Mouse (Mus musculus): Measurements from ENCODE around the gene Ppp3r2. TPM values are rescaled to one million over a fixed set of nuclear protein-coding genes. Genes with fewer than 3 reads are reported as not detected.

Gene Ppp3r2
- polyA plus RNA-seq (2015; fragmentation: Nextera tagmentation; extraction: Ambion mirVana): 0.08 TPM in 1 of 2 replicates, not detected in the other

- Histone ChIP-seq H3K9ac (ENCODE audit: low read length) (no peak within 1 kb of the TSS), H3K9me3 (replicated peaks; ENCODE audit: control insufficient read depth, low read length) (no peaks in the 10 kb centered on the region), H3K4me3 (replicated peaks; ENCODE audit: low read length) (no peak within 1 kb of the TSS), H3K27ac (ENCODE audit: low read length) (no peak within 1 kb of the TSS), H3K36me3 (ENCODE audit: control insufficient read depth, insufficient read depth, low read length) (no peaks in the 10 kb centered on the region), H3K27me3 (ENCODE audit: control insufficient read depth, insufficient read depth, low read length) (no peaks in the 10 kb centered on the region), H3K4me2 (ENCODE audit: low read depth, low read length) (no peak within 1 kb of the TSS), H3K4me1 (ENCODE audit: control insufficient read depth, insufficient read depth, low read length) (no peaks in the 10 kb centered on the region)
- WGBS: 88% methylated on average over 13 of the region's 13 CpGs
- ATAC-seq (ENCODE audit: insufficient read depth, low FRiP score): no peak
These were observed at the start of gene Ppp3r2 for GRCm38 (mm10) chr4:49681812-49682211. TSS of gene Ppp3r2 (minus strand) at chr4:49682024.

DNA sequence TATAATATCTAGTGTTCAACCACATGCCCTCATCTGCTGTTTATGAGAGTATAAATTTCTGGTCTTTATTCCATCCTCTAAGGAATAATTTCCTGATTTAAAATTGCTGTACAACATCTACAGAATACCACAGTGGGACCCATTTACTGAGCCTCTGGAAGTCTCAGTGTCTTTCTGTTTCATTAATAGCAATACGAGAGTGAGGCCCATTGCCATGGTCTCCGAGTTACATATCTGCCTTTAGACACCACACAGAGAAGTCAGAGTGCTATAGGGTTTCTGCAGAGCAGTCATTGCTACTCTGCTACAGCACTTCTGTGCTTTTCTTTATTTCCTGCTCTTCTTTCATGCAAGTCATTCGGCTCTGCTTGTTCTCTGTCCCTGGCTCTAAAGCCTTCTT, 47.5 kb upstream of the Ppp3r2 start:
- Histone ChIP-seq H3K9me3 (replicated peaks; ENCODE audit: control insufficient read depth, low read length) (no peaks in the 10 kb centered on the region), H3K4me3 (replicated peaks; ENCODE audit: low read length) (no peak overlapping the region), H3K27ac (ENCODE audit: low read length) (no peak overlapping the region; the same call in 1 of the 2 replicates), H3K4me2 (ENCODE audit: low read depth, low read length) (no peak overlapping the region), H3K4me1 (ENCODE audit: control insufficient read depth, insufficient read depth, low read length) (no peaks in the 10 kb centered on the region), H3K36me3 (ENCODE audit: control insufficient read depth, insufficient read depth, low read length) (no peaks in the 10 kb centered on the region), H3K27me3 (ENCODE audit: control insufficient read depth, insufficient read depth, low read length) (no peaks in the 10 kb centered on the region), H3K9ac (ENCODE audit: low read length) (no peak overlapping the region)
- WGBS: 62% methylated on average over 3 of the region's 3 CpGs
- ATAC-seq (ENCODE audit: insufficient read depth, low FRiP score): no peak

DNA sequence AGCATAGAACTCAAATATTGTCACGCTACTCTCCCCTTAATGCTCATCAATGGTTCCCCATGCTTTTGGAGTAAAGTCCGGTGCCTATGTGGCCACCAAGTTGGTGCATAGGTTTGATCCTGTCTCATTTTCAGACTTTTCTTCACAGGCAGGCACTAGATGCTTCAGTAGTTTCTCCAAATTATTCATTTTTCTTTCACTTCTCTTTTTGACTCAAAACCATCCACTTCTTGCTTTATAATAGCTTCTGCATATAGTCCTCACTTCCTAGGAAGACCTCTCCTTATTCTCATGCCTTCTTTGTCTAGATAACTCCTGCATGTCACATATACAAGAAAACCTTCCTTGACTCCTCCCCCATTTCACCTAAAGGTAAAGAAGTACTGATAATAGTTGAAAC, 42.1 kb upstream of the Ppp3r2 start:
- ATAC-seq (ENCODE audit: insufficient read depth, low FRiP score): no peak
- H3K4me2 ChIP-seq (ENCODE audit: low read depth, low read length): no peak overlapping the region
- no peaks in the 10 kb centered on the region for H3K36me3 ChIP-seq (ENCODE audit: control insufficient read depth, insufficient read depth, low read length)
- H3K9me3 ChIP-seq (replicated peaks; ENCODE audit: control insufficient read depth, low read length): no peaks in the 10 kb centered on the region
- H3K27ac ChIP-seq (ENCODE audit: low read length): no peak overlapping the region
- H3K9ac ChIP-seq (ENCODE audit: low read length): no peak overlapping the region
- WGBS: 96% methylated on average over 2 of the region's 2 CpGs
- H3K27me3 ChIP-seq (ENCODE audit: control insufficient read depth, insufficient read depth, low read length): no peaks in the 10 kb centered on the region
- H3K4me1 ChIP-seq (ENCODE audit: control insufficient read depth, insufficient read depth, low read length): no peaks in the 10 kb centered on the region
- no peak overlapping the region for H3K4me3 ChIP-seq (replicated peaks; ENCODE audit: low read length)

- H3K9ac ChIP-seq (ENCODE audit: low read length): no peak overlapping the region
- H3K27me3 ChIP-seq (ENCODE audit: control insufficient read depth, insufficient read depth, low read length): no peaks in the 10 kb centered on the region
- no peaks in the 10 kb centered on the region for H3K4me1 ChIP-seq (ENCODE audit: control insufficient read depth, insufficient read depth, low read length)
- H3K36me3 ChIP-seq (ENCODE audit: control insufficient read depth, insufficient read depth, low read length): no peaks in the 10 kb centered on the region
- no peak overlapping the region for H3K27ac ChIP-seq (ENCODE audit: low read length)
- peak; percentile 53 for ATAC-seq (ENCODE audit: insufficient read depth, low FRiP score)
- H3K4me3 ChIP-seq (replicated peaks; ENCODE audit: low read length): no peak overlapping the region
- WGBS: 51% methylated on average over 12 of the region's 12 CpGs
- no peaks in the 10 kb centered on the region for H3K9me3 ChIP-seq (replicated peaks; ENCODE audit: control insufficient read depth, low read length)
- H3K4me2 ChIP-seq (ENCODE audit: low read depth, low read length): no peak overlapping the region
These were observed 9.8 kb upstream of the Ppp3r2 start for GRCm38 (mm10) chr4:49691405-49692194.

DNA sequence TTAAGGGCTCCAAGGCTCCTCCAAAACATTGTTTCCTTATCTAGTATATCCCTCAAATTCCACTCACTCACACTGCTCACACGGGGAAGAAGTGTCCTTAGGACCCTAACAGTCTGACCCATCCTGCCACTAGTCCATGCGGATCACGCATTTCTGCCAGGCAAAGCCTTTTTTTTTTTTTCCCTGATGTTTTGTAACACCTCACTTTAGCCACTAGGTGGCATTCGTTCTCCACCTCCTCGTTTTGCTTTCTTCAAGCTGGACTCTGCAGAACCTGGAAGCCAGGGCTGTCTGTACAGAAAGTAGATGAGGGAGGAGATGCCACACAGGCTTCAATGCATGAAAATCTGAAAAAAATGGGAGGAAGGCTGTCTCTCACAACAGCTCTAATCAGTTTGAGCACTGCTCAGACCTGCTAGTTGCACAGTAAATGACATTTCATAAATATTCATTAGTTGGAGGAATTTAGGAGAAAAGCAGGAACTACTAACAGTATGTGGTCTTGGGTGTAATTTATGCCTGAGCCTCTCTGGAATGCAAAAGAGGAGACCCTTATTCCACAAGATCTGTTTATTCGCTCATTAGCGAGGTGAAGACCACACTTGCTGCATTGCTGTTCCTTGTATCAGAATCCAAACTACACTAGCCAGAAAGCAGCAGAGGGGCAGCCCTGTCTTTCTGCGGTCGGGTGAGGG, 6.9 kb upstream of the Ppp3r2 start:
- H3K9ac ChIP-seq (ENCODE audit: low read length): no peak overlapping the region
- 22% methylated on average over 9 of the region's 9 CpGs for WGBS
- H3K27ac ChIP-seq (ENCODE audit: low read length): no peak overlapping the region
- no peaks in the 10 kb centered on the region for H3K27me3 ChIP-seq (ENCODE audit: control insufficient read depth, insufficient read depth, low read length)
- no peaks in the 10 kb centered on the region for H3K9me3 ChIP-seq (replicated peaks; ENCODE audit: control insufficient read depth, low read length)
- no peak overlapping the region for H3K4me3 ChIP-seq (replicated peaks; ENCODE audit: low read length)
- no peak; the same call in 1 of the 2 replicates for ATAC-seq (ENCODE audit: insufficient read depth, low FRiP score)
- H3K4me1 ChIP-seq (ENCODE audit: control insufficient read depth, insufficient read depth, low read length): no peaks in the 10 kb centered on the region
- no peak overlapping the region for H3K4me2 ChIP-seq (ENCODE audit: low read depth, low read length)
- no peaks in the 10 kb centered on the region for H3K36me3 ChIP-seq (ENCODE audit: control insufficient read depth, insufficient read depth, low read length)

DNA sequence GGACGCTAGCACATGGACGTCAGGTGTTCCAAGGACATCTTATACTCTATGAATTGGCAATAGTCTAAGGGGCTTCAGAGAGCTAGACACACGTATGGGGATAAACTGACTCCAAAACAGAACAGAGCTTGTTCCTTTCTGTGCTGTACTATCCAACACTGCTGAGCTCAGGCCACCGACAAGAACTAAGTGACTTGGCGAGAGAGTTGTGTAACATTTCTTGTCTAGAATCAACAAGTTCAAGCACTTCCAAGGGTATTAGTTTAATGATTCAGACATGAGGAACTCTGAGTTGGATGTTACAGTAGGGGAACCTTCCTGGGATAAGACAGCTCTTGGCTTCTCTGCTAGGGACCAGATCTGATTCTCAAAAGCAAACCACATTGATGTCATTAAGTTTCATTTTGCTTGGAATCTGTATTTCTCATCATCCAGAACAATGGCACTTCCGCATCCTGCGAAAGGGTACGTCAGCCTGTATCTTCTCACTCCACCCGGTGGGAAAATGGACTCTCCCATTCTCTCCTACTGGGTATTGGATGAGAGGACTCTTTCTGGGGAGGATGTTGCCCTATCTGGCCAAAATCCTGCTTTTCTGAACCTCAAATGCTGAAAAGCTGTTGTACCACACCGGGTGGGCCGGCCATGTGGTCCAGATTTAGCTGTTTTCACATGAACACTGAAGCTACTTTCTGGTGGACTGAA, 1.5 kb downstream of the Ppp3r2 start:
- no peak overlapping the region for H3K4me2 ChIP-seq (ENCODE audit: low read depth, low read length)
- no peaks in the 10 kb centered on the region for H3K27me3 ChIP-seq (ENCODE audit: control insufficient read depth, insufficient read depth, low read length)
- no peak overlapping the region for H3K27ac ChIP-seq (ENCODE audit: low read length)
- ATAC-seq (ENCODE audit: insufficient read depth, low FRiP score): no peak
- H3K9ac ChIP-seq (ENCODE audit: low read length): no peak overlapping the region
- H3K4me3 ChIP-seq (replicated peaks; ENCODE audit: low read length): no peak overlapping the region
- H3K36me3 ChIP-seq (ENCODE audit: control insufficient read depth, insufficient read depth, low read length): no peaks in the 10 kb centered on the region
- no peaks in the 10 kb centered on the region for H3K9me3 ChIP-seq (replicated peaks; ENCODE audit: control insufficient read depth, low read length)
- WGBS: 87% methylated on average over 11 of the region's 11 CpGs
- H3K4me1 ChIP-seq (ENCODE audit: control insufficient read depth, insufficient read depth, low read length): no peaks in the 10 kb centered on the region

DNA sequence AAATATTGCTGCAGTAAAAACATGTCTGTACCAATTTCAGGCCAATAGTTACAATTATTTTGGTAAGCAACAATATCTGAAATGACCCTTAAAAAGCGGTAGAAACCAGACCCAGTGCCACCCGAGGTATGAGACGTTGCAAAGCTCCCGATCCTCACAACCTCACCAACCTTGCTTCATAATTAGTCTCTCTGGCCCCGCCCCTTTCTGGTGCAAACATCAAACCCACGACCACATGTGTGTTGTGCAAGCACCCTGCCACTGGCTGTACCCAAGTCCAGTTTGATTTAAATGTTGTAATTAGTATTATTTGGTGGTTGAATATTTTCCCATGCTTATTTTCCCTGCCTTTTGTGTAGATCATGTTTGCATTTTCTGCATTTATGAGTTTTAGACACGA, 5.0 kb downstream of the Ppp3r2 start:
- no peaks in the 10 kb centered on the region for H3K9me3 ChIP-seq (replicated peaks; ENCODE audit: control insufficient read depth, low read length)
- 70% methylated on average over 7 of the region's 7 CpGs for WGBS
- no peak for ATAC-seq (ENCODE audit: insufficient read depth, low FRiP score)

DNA sequence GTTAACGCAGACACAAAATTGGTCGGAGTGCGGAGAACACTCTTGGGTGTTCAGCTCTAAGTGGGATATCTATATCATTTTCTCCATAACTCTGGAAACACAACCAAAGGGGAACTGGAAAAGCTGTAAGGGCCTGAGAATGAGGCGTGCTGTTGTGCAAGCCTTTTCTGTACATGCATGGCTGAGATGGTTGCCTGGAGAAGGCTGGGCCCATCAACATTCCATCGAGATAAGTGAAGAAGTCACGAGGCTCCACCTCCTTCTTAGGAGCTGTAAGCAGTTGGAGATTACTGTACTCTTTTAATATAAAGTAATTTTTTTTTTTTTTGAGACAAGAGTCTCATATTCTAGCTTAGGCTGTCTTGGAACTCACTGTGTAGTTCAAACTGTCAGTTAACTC, 5.8 kb downstream of the Ppp3r2 start:
- no peak overlapping the region for H3K9ac ChIP-seq (ENCODE audit: low read length)
- H3K4me2 ChIP-seq (ENCODE audit: low read depth, low read length): no peak overlapping the region
- no peak overlapping the region for H3K4me3 ChIP-seq (replicated peaks; ENCODE audit: low read length)
- no peak for ATAC-seq (ENCODE audit: insufficient read depth, low FRiP score)
- no peaks in the 10 kb centered on the region for H3K36me3 ChIP-seq (ENCODE audit: control insufficient read depth, insufficient read depth, low read length)
- no peaks in the 10 kb centered on the region for H3K9me3 ChIP-seq (replicated peaks; ENCODE audit: control insufficient read depth, low read length)
- no peak overlapping the region for H3K27ac ChIP-seq (ENCODE audit: low read length)
- no peaks in the 10 kb centered on the region for H3K4me1 ChIP-seq (ENCODE audit: control insufficient read depth, insufficient read depth, low read length)
- no peaks in the 10 kb centered on the region for H3K27me3 ChIP-seq (ENCODE audit: control insufficient read depth, insufficient read depth, low read length)
- 79% methylated on average over 6 of the region's 6 CpGs for WGBS

More for the DNA sequence above, 5.0 kb downstream of the Ppp3r2 start:
- H3K9ac ChIP-seq (ENCODE audit: low read length): no peak overlapping the region
- H3K27me3 ChIP-seq (ENCODE audit: control insufficient read depth, insufficient read depth, low read length): no peaks in the 10 kb centered on the region
- no peak overlapping the region for H3K4me3 ChIP-seq (replicated peaks; ENCODE audit: low read length)
- H3K27ac ChIP-seq (ENCODE audit: low read length): no peak overlapping the region
- H3K4me1 ChIP-seq (ENCODE audit: control insufficient read depth, insufficient read depth, low read length): no peaks in the 10 kb centered on the region
- H3K4me2 ChIP-seq (ENCODE audit: low read depth, low read length): no peak overlapping the region
- H3K36me3 ChIP-seq (ENCODE audit: control insufficient read depth, insufficient read depth, low read length): no peaks in the 10 kb centered on the region

GRCm38 (mm10) chr4:49664850-49665249, 17.0 kb downstream of the Ppp3r2 start:
- H3K4me1 ChIP-seq (ENCODE audit: control insufficient read depth, insufficient read depth, low read length): no peaks in the 10 kb centered on the region
- H3K9ac ChIP-seq (ENCODE audit: low read length): no peak overlapping the region
- 82% methylated on average over 5 of the region's 5 CpGs for WGBS
- no peak overlapping the region for H3K4me2 ChIP-seq (ENCODE audit: low read depth, low read length)
- H3K4me3 ChIP-seq (replicated peaks; ENCODE audit: low read length): no peak overlapping the region
- H3K9me3 ChIP-seq (replicated peaks; ENCODE audit: control insufficient read depth, low read length): no peaks in the 10 kb centered on the region
- H3K36me3 ChIP-seq (ENCODE audit: control insufficient read depth, insufficient read depth, low read length): peaks cover 3% of the 10 kb centered on the region; the same call in 1 of the 2 replicates
- H3K27me3 ChIP-seq (ENCODE audit: control insufficient read depth, insufficient read depth, low read length): no peaks in the 10 kb centered on the region
- ATAC-seq (ENCODE audit: insufficient read depth, low FRiP score): no peak
- no peak overlapping the region for H3K27ac ChIP-seq (ENCODE audit: low read length)

All from stomach, embryonic 16.5 days (tissue).